Mouse (Mus musculus) R1 (cell line): Measurements from ENCODE around the gene Pnpla2.
A peak's percentile ranks its signal among the peaks of the same experiment; 100 is the strongest.

Experiments
- DNase-seq: peaks from one replicate; pipeline ENCODE4 v3.0.0-alpha.2; 2018; ENCODE audit warnings: low read depth, low spot score

Gene Pnpla2

DNA sequence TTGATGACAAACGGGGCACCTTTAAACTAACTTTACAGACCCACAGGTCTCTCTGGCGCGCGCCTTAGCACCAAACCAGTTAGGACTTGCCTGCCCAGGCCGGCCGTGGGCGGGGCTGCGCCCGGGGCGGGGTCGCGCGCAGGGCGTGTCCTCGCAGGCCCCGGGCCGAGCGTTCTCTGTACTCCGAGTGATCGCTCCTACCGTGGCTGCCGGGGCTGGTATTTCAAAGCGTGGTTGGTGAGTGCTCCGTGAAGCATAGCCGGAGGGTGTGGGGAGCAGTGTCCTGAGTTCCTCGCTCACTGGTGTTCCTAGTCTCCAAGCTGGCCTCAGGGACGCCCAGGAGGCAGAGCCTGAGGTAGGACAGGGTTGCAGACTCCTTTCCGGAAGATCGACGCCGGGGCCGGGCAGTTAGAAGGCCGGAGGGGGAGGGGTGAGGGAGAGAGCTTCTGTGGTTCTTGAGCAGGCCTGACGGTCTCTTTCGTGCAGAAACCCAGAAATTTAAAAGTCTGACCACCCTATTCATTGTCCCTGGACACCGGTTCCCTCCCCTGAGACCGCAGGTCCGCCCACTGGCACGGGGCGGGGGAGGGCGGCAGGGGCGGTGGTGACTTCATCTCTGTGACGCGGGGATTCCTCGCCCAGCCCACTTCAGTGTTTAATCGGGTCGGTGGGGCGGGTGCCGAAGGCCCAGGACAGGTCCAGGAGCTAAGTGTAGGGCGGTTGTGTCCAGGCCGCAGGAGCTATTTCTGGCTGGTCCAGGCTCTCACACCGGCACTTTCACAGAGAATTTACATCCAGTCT, 12.4 kb downstream of the Pnpla2 start, which contains the start of gene Cd151:
Gene Cd151, plus strand, starts transcription at position 163 of the 801 bp plus-strand sequence.
- peak; percentile 88 for DNase-seq

DNA sequence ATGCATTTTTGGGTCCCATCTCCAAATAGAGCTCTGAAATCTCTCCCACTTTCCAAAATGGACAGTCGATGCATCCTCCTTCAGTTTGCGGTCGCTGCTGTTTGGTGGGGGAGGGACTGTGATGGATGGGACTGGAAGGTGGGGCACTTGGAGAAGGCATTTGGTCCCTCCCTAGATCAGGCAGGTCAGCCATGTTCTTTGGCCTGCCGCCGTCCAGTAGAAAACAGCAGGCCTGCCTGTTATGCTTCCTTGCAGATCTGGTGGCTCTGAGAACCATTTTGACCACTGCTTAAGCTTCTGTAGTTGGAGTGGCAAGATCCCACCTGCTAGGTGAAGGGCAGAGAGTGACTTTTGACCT, 13.1 kb downstream of the Pnpla2 start:
- peak; percentile 62 for DNase-seq

DNA sequence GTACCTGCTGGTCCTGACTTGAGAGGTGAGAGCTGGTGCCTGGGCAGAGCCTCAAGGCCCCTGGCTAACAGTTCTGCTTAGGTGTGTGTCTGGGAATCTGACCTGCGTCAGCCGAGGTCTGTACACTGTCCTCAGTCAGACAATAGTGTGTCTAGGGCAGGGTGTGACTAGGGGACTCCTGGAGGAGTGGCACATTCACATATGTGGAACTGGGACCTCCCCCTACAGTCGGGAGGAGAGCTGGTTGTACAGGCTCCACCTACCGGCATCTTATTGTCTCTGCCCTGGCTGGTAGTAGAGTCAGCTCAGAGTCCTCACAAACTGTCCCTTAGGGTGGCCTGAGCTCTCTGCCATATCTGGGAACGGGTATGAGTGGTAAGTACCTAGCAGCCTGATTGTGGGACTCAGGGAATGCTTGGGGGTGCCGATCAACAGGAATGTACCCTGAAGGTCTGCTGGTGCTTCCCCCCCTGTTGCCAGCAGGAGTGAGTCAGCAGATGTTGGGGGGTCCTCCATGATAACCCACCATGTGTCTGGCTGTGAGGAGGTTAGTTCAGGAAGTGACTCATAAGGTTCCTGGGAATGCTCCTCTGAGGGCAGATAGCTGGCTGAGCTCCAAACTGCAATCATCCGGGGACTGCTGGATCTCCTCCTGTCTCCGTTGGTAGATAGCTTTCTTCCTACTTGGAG, 13.7 kb downstream of the Pnpla2 start:
- peak; percentile 95 for DNase-seq

DNA sequence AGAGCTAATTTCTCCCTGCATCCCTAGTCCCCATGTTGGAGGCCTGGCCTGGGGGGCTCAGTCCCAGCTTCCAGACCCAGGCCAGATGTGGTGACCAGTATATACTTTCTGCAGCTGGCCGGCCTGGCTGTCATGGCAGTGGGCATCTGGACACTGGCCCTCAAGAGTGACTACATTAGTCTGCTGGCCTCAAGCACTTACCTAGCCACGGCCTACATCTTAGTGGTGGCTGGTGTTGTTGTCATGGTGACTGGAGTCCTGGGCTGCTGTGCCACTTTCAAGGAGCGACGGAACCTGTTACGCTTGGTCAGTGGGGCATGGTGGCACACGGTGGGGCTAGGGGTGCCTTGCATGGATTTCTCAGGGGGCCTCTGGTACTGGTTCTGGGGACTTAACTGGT, 14.4 kb downstream of the Pnpla2 start:
- no peak for DNase-seq

DNA sequence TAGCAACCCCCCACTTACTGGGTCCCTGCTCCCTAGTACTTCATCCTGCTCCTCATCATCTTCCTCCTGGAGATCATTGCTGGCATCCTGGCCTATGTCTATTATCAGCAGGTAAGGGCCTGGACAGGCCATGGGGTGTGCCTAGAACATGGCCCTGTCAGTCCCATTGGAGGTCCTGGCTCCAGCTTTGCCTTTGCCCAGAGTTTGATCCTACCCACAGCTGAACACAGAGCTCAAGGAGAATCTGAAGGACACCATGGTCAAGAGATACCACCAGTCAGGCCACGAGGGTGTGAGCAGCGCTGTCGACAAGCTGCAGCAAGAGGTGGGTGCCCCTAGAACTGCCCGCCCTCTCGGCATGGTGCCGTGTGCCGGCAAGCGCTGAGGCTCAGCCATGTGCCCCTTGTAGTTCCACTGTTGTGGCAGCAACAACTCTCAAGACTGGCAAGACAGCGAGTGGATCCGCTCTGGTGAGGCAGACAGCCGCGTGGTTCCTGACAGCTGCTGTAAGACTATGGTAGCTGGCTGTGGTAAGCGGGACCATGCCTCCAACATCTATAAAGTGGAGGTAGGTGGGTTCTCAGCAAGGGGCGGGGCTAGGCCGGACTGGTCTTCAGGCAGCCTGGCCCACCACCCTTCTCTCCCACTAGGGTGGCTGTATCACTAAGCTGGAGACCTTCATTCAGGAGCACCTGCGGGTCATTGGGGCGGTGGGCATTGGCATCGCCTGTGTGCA, 15.1 kb downstream of the Pnpla2 start:
- DNase-seq: no peak

DNA sequence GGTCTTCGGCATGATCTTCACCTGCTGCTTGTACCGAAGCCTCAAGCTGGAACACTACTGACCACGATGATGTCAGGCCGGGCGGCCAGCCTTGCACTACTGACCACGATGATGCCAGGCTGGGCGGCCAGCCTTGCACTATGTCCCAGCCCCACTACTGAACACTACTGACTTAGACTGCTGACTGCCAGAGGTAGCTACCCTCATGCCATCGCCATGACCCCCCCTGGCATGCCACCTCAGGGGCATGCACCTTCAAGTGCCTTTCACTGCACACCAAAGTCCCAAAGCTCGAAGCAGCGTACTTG, 15.6 kb downstream of the Pnpla2 start:
- no peak for DNase-seq

DNA sequence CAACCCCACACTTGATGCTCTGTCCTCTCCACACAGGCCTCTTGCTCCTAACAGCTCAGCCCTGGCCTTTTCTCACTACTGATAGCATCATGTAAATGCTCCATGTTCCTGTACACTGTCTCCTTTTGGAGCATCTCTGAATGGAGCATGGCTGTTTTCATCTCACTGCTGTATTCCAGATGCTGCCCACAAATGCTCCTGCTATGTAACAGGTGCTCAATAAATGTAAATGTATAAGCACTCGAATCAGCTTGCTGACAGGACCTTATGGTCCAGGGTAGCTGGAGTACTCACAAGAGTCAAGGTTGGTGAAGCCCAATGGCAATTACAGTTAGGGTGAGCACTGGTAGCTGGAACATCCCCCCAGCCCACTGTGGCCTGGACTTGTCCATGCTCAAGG, 16.2 kb downstream of the Pnpla2 start:
- no peak for DNase-seq

DNA sequence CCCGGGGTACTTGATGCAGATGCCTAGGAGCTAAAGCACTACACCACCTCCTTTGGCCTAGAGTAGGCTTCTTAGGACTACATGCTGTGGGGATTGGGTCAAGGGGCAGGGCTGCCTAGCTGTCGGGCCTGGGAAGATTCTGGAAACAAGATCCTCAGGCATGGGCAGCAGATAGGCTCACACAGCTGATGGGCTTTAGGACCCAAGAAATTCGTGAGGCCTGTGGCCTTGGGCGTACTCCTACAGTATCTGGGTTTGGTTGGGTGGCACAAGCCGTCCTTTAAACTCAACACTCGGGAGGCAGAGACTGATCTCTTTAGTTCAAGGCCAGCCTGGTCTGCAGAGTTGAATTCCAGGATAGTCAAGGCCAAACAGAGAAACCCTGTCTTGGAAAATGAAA, 17.2 kb downstream of the Pnpla2 start:
- DNase-seq: no peak

DNA sequence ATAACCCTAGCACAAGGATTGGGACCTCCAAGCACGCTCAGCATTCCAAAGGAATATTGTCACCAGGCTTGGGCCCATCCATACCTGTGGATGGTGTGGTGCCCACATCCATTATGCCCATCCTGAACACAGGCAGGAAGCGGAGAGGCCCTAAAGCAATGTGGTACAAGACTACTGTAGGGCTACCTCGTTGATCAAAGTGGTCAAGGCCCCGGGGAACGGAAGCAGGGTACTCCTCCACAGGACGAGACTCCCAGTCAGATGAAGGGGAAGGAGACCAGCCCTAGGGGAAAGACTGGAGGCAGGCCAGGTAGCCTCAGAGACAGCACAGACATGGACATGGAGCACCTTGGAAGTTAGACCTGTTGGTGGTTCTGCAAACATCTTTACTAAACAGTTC, 17.8 kb downstream of the Pnpla2 start:
- no peak for DNase-seq

DNA sequence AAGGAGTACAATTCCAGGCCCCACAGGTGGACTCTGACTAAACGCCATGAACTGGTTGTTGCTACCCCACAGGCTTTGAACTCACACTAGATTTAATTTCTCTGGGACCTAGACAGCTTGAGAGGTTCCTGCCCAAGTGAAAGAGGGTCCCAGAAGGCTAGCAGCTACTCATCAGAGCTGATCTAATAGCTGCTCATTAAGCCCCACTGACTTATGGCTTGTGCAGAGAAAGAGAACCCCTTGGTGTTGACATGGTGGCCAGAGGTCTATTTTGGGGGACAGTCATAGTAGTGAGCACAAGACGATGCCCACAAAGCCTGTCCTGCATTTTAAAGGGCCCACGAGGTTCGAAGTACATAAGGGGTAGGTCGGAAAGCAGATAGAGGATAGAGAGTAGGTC, 19.2 kb downstream of the Pnpla2 start:
- no peak for DNase-seq

DNA sequence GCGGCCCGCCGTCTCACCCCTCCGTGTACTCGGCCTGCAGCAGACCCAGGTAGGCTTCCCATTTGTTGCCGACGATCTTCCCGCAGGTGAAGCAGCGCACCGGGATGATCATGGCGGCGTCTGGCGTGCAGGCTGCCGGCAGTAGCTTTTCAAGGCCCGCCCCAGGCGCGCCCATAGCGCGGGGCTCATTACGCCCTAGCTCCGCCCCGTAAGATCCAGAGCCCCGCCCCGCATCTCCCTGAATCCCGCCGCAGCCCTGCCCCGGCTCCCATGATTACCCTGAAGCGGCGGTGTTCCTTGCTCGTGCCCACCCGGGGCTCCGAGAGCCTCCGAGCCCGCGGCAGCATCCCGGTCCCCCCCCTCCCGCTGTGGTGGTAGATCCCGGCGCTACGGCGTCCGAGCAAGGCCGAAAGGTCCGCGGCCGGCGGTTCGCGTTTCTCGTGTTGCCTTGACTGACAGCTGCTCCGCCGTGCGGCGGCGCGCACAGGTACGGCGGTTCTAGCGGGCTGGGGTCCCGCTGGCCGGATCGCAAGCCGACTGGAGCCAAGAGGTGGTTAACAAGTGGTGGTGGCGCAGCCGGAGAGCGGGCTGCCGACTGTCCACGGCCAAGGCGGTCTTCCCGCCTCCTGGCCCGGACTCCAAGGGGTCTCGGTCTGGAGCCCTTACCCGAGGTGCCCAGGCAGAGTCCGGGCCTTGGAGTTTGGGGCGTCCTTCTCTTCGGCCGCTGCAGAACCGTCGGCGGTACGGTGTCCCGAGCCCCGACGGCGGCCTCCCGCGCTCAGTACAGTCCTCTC, 20.2 kb downstream of the Pnpla2 start, which contains the start of the genes Polr2l and Tspan4:
Gene Polr2l, minus strand, starts transcription at position 122 of the 794 bp plus-strand sequence.
Gene Tspan4, plus strand, starts transcription at position 230 of the 794 bp plus-strand sequence.
- peak; percentile 89 for DNase-seq

DNA sequence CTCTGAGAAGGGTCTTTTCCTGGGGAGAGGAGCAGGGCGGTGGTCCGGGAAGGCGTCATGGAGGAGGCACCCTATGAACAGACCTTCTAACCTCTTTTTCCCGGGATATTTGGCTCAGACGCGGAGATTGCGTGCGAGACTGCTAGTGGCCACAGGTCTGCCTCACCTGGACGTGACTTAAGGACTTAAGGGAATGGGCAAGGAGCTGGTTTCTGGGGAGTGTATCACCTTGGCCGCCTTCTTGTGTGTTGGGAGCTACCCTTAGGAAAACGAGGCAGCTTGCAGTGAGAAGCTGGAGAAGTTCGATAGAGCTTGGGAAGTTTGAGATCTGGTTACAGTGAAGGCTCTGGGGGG, 20.8 kb downstream of the Pnpla2 start:
- peak; percentile 51 for DNase-seq

DNA sequence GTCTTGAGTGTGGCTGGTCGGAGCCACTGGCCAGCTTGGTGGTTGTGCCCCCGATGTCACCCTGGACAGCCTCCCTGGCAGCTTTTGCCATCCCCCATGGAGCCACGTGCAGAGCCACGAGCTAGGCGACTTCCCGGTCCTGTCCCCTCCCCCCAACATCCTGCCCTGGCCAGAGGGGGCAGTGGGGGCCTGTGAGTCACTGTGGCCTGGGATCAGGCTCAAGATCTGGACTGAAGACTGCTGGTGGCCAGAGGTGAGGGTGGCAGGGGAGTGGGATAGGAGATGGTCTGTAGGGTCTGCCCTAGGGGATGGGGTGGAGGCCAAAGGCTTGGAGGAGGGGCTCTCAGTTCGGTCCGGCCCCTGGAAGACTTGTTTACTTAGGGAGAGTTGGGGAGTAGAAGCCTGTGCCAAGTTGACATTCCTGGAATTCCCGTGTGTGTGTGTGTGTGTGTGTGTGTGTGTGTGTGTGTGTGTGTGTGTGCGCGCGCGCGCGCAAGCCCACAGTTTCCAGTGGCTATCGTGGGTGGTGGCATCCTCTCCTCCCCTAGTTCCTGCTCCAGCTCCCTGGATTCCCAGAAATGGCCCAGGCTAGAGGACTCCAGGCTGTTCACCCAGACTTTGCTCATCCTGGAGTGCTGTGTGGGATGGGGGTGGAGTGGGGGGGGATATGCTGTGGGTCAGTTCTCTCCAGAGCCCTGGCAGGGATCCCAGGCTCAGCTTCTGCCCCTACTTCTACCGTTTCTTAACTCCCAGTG, 21.4 kb downstream of the Pnpla2 start:
- DNase-seq: peak; percentile 72

DNA sequence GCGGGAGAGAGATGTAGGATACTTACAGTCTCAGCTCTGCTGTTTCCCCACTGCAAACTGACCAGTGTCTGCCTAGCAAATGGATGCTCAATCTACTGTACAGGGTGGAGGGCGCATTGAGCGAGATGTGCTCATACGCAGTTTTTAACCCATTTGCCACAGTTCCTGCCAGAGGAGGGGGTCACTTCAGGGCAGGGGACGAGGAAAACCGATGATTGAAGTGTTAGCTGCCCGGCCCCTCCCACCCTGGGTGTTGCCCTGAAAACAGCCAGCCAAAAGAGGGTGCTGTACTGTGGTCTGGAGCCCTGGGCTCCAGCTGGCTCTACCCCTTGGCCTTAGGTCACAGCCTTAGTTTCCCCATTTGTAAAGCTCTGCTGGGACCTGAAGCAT, 22.0 kb downstream of the Pnpla2 start:
- DNase-seq: no peak

DNA sequence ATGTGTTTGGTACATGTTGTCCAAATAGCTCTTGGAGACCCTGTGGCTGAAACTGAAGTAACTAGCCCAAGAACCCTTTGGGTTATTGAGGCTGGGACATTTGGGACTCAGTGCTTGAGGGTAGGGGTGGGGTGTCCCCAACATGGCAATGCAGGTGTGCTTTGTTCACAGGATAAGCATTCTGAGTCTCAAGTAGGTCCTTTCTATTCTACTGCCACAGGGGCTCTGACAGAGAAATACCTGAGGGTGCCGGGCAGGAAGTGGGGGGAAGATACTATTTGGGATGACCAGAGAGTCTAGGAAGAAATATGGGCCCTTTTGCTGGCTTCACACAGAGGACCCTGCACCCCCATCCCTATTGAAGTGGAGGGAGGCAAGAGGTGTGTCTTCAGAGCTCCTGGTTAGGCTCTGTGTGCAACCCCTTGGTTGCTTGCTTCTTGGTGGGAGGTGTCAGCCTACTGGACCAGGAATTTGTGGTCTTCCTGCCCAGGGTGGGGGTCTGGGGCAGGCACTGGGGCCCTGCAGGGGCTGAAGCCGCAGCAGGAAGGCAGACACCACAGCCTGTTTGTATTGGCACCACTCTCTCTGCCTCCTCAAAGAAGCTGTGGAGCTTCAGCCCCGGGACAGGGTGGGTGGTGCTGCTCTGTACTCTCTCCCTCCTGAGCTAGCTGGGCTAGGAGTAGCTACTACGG, 22.7 kb downstream of the Pnpla2 start:
- DNase-seq: no peak

DNA sequence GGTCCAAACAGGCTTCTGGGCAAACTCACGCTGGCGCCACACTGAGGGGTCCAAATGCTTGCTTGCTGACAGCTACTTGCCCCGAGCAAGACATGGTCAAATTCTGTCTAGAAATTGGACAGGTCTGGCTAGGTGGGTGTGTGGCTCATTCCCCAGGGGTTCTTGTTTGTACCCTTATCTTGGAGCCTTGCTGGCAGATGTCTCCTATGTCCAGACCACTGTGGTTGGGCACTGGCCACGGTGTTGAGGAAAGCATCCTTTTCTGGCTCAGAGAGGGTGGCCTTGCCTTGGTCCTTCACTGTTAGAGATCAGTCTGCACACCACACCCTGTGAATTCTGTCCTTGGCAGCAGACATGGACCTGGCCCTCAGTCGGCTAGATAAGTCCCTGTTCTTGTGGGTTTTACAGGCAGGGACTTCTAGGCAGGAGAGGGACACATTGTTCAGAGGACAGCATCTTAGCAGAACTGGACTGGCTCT, 23.3 kb downstream of the Pnpla2 start:
- DNase-seq: no peak

DNA sequence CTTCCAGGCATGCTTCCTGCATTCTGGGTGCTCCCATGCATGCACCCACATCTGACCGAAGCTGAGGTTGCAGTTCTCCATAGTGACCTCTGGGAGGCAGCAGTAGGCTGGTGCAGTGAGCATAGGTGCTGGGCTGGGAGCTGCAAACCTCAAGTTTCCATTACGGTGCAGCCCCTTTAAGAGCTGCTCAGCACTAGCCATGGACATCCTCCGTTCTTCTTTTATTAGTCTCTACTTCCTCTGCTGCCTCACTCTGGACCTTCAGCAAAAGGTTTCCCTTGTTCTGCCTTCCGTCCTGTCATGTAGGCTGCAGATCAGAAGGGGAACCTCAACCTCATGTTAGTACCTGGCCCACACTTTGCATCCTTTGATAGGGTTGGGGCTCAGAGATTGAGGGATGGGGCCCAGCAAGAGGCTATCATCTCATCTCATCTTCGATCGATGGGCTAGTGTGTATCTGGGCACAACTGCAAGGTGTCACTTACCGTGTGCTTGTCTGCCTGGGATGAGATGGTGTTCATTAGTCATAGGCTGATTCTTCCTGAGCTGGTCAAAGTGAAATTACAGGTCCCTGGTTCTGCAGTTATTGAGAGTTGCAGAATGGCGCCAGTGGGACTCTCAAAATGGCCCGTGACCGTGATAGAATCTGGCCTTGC, 26.0 kb downstream of the Pnpla2 start:
- peak; percentile 84 for DNase-seq

DNA sequence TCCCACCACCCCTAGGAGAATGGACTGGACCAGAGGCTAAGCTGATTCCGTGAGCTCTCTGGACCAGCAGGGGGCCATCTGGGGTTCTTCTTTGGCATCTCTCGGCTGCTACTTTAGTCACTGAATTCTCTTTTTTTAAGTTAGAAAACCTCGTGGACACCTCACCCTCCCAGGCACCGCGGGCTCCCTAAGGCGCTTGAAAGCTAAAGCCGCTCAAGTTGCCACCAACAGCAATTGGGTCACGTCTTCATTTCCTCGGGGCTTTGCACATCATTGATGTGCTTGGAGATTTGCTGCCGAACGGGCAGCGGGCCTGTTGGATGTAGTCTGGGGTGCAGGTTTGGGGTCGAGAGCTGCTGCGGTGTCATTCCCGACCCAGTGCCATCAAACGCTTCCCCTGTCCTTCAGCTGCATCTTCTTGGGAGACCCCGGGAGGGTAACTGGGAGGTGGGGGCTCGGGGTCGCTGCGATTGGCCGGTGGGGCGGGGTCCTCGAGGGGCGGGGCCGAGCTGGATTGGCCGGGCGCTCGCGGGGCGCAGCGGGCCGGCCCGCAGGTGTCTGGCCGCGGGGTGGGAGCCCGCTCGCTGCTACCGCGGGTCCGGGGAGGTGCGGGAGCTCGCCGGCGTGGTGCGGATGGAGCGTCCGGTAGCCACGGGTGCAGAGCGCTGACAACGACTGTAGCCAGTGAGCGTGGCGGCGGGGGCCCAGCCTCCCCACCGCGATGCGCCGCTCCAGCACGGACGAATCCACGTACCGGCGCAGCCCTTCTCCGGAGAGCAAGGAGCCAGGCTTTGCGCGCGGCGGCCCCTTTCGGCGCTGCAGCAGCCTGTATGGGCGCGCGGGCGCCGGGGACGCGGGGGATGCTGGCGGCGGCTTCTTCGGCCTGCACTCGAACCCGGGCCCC, 26.8 kb downstream of the Pnpla2 start:
- peak; percentile 65 for DNase-seq

DNA sequence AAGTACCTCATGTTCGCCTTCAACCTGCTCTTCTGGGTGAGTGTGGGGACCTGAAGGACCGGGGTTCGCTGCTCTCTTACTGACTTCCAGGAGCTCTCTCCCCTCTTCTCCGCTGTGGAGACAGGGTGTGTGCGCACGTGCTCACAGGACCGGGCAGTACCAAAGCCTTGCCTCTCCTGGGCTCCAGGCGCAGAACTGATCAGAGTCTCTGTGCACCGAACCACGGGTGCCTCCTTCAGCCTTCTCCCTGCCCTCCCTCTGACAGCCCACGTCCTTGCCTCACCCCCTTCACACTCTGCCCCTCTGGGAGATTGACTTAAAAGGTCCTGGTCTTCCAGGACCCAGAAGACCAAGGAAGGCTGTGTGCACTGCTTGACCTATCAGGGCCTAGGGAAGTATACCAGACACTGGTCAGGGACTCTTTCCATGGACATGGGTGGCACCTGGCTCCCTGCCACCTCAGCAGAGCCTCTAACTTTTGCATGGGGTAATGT, 27.6 kb downstream of the Pnpla2 start:
- DNase-seq: peak; percentile 60
